Mouse (Mus musculus) granulocyte monocyte progenitor cell, adult 5-6 weeks (primary cell): ENCODE data around the gene Gm45716. TPM values are rescaled to one million over a fixed set of nuclear protein-coding genes. Genes with fewer than 3 reads are reported as not detected.

Source experiments
- ATAC-seq: replicated peaks from 2 replicates; pipeline ENCODE4 v1.8.0; 2016; ENCODE audit warnings: mild to moderate bottlenecking, moderate TSS enrichment, inconsistent platforms; ENCODE audit not compliant: poor library complexity, severe bottlenecking
- total RNA-seq, 2 experiments: library from RNA; stranded (forward) in 1 of 2; stranded (reverse) in 1 of 2; fragments of 200-712, 200-1000 nt in 1 of 2; fragments of >200 nt in 1 of 2; fragmentation: Nextera tagmentation in 1 of 2; gene quantifications; 2 replicates each; pipeline ENCODE4 v1.2.3; 2014 to 2017

Gene Gm45716
- total RNA-seq, 2 experiments from 2014 or later, result 8.3 to 10.1 TPM

- no peak for ATAC-seq
These were observed 60.3 kb downstream of the Gm45716 start for GRCm38 (mm10) chr11:90247793-90248192.

GRCm38 (mm10) chr11:90249025-90249650, 61.7 kb downstream of the Gm45716 start, which contains the start of gene Mmd:
TSS of gene Mmd (plus strand) at chr11:90249456.
- ATAC-seq, result peak; percentile 92

DNA sequence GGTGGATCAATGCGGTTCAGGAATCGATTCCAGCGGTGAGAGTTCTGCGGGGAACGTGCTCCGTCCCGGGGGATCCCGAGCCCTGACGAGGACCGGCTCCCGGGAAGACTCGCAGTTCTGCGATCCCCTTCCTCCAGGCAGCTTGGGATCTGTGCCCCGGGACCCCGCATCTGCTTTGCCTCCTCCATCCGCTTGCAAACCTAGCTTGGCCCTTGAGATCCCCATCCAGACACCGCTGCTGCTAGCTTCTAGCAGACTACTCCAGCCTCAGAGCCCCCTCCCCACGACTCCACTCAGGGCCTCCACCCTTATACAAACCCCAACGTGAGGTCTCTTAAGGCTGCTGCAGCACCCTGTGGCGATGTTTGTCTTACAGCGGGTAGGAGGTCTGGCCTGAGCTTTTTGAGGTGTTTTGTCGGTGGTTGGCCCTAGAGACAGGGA, 62.2 kb downstream of the Gm45716 start:
- ATAC-seq, result no peak

DNA sequence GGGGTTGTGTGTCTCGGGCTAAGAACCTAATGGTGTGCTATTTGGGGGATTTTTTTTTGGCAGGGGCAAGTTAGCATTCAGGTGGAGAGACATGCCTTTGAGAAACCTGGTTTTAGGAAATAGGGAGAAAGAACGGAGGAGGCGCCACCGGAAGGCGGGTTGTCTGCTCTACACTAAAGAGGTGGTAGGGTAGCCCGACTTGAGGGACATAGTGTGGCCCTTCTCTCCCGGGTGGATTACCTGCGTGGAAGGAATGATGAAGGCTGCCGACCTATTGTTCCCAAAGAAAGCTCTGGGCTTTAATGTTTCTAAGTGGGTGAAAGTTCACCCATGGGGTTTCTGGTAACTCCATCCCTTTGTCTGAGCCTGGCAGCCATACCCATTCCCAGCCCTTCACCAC, 62.7 kb downstream of the Gm45716 start:
- no peak for ATAC-seq

DNA sequence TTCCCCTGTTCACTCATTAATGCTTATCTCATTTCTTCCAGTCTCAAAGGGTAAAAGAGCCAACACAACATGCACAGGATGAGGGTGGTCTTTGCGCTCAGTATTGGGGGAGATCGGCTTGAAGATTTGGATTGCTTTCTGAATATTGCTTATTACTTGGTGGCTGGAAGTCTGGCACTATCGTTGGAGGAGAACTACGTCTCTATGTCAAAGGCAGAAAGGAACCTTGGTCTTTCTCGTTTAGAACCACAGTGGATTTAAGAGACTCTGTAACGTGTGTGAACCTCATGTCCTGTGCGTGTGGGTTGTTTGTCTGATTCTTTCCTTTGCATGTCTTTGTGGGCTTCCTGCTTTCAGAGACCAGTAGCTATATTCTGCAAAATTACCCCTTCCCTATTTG, 63.2 kb downstream of the Gm45716 start:
- no peak for ATAC-seq

DNA sequence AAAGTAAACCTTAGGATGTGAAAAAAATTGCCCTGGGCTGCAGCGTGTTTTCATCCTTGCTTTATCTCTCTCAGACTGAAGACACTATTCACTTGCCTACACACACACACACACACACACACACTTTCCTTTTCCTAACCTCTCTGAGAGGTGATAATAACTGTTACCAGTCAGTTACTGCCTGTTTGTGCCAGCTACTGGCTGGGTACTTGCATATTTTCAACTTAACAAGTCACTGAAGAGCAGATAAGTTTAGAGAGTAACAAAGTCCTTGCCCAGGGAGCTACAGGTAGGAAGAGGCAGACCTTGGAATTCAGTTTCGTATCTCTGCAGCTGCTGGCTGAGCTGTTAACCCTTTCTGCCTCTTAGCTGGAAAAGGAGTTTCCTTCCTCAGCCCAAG, 64.4 kb downstream of the Gm45716 start:
- no peak for ATAC-seq

DNA sequence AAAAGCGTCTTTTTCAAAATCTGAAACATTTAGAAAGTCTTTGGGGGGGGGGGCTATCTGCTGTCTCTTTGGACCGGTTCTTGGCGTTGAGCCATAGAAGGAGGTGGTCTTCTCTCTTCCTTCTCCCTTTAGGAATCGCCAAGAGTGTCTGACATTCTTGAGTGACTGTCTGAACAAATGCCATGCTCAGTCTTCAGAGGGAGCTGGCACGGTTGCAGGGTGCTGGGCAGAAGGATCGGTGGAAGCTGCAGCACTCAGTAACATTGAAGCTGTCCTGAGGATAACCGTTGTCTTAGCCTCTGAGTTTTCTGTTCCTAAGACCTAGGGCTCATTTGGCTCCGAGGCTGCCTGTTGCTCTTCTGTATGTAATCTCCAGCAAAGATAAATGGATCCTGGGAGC, 64.9 kb downstream of the Gm45716 start:
- ATAC-seq, result no peak

- ATAC-seq, result no peak
These were observed 67.1 kb downstream of the Gm45716 start for GRCm38 (mm10) chr11:90254536-90254935.

GRCm38 (mm10) chr11:90255687-90256086, 68.2 kb downstream of the Gm45716 start:
- no peak for ATAC-seq

GRCm38 (mm10) chr11:90256833-90257525, 69.5 kb downstream of the Gm45716 start:
- no peak for ATAC-seq

DNA sequence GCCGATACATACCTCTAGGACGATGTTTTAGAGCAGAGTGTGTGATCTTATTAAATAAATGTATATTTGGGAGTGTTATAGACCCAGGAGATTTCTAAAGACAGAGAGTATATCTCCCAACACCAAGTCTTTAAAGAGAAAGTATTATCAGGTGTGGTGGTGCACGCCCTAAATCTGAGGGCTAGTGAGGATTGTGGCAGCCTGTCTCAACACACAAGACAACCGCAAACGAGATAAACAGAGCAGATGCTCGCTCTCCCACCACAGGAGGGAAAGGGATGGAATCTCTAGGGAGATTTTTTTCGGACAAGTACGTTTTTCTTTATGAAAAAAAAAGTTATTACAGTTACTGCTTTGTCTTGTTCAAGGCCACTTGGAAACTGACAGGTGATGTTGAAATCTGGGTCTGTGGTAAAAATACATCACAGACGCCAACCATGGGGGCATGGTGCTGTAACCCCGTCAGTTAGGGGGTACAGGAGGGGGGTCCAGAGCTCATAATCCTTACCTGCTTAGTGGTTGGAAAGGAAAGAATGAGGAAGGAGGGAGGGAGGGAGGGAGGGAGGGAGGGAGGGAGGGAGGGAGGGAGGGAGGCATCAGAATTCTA, 70.9 kb downstream of the Gm45716 start:
- ATAC-seq, result peak; percentile 53

- ATAC-seq, result peak; percentile 65
These were observed 71.6 kb downstream of the Gm45716 start for GRCm38 (mm10) chr11:90259071-90259470.

GRCm38 (mm10) chr11:90259826-90260225, 72.3 kb downstream of the Gm45716 start:
- peak; percentile 40; the same call in 1 of the 2 replicates for ATAC-seq

- no peak for ATAC-seq
These were observed 76.7 kb downstream of the Gm45716 start for GRCm38 (mm10) chr11:90264180-90264579.

DNA sequence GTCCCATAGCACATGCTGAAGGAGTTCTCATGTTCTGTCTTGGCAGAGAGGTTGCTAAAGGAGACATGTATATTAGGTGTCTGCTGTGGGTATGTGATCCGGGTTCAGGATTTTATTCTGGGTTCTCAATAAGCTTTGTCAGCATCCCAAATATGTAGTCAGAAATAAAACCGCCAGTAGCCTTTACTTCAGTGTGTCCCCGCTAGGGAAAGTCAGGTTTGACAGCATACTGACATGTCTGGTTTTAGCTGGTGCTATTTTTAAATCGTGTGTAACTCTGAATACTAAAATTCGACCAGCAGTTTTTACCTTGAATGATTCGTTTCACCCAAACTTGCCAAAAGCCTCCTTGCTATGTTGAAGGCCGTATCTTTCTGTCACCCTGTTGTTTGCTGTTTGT, 78.1 kb downstream of the Gm45716 start:
- ATAC-seq, result no peak

- no peak for ATAC-seq
These were observed 81.5 kb downstream of the Gm45716 start for GRCm38 (mm10) chr11:90268934-90269333.

- no peak for ATAC-seq
These were observed 82.1 kb downstream of the Gm45716 start for GRCm38 (mm10) chr11:90269398-90270123.

DNA sequence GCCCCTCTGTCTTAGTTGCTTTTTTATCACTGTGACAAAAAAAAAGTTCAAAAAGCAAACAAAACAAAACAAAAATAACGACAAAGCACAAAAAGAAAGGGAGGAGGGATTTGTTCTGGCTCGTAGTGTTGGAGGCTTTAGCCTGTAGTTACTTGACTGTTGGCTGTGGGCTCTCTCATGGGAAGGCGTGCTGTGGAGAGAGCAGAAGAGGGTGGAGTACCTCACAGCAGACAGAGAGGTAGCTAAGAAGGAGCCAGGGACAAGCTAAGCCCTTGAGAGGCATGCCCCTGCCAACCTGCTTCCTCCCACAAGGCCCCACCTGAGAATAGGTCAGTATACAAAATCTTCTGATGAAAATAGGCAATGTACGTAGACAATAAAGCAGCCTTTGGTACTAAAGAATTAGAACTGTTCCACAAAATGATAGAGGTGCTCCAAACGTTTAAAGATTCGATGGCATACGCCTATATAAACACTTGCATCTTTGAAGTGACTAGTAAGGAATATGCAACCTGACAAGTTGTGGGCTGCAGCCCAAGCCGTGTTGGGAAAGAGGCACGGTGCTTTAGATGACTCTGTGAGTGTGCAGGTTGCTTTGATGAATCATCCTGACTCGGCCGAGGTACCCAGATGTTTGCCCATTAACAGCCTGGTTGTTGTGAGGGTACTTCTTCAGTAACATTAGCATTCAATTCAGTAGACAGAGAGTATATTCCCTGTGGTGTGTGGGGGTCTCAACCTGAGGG, 82.8 kb downstream of the Gm45716 start:
- ATAC-seq, result no peak

GRCm38 (mm10) chr11:90274187-90274586, 86.7 kb downstream of the Gm45716 start:
- no peak for ATAC-seq

DNA sequence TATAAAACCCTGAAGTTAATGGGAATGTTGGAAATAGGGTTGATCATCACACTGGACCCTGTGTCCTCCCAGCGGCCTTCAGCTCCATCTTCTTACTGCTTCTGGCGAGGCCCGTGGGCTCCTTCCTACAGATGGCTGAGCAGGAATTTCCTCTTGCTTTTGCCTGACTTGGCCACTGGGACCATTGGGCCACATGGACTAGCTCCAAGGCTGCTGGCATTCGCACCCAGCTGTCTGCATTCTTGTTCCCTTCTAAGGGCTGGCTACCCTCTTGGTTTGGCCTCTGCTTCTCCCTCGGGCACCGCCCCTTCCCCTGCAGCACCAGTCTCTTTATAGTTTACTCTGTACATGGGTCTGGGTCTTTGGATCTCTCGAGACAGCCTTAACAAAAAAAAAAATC, 88.2 kb downstream of the Gm45716 start:
- no peak for ATAC-seq
